ENCODE assay signal across 11 mouse cellular contexts in genomic region chr9:90250141-90250775, GRCm38 (mm10). TPM values are rescaled to one million over a fixed set of nuclear protein-coding genes. Genes with fewer than 3 reads are reported as not detected.
DNase-seq lines count a peak whose midpoint lies in the region; ATAC-seq and TF ChIP-seq lines count a peak whose summit lies in the region.
"Had no signal": no experiment of that assay in that cellular context is flagged by ENCODE, and none has a peak within 500 bp of the region (broad histone marks: within the 10 kb centered on the region; RNA-seq: fewer than 3 reads in every experiment).

No protein-coding gene starts in this region.

- TF ChIP-seq POLR2A in heart, adult 2 months (IDR thresholded peaks at IDR 0.05; ENCODE audit: insufficient read depth, low read depth, low read length): no peak

- H3K27ac ChIP-seq in heart, embryonic 11.5 days (ENCODE audit: low read depth, low read length): peak overlapping the region; percentile 90
- no peak overlapping the region for H3K27ac ChIP-seq in heart, adult 2 months
- no peak overlapping the region for H3K27ac ChIP-seq in stomach, embryonic 14.5 days (ENCODE audit: low read length)
- no peak overlapping the region for H3K27ac ChIP-seq in stomach, postnatal 0 days (replicated peaks)
- peak overlapping the region; percentile 37; the same call in 1 of the 2 replicates for H3K27ac ChIP-seq in stomach, embryonic 15.5 days
- H3K27ac ChIP-seq: limb, embryonic 15.5 days had no signal

- no peaks in the 10 kb centered on the region for H3K36me3 ChIP-seq in heart, embryonic 11.5 days (ENCODE audit: control insufficient read depth, insufficient read depth, low read length)
- H3K36me3 ChIP-seq in heart, adult 2 months (ENCODE audit: control insufficient read depth, insufficient read depth, low read length): no peaks in the 10 kb centered on the region; the same call in 1 of the 2 replicates
- H3K36me3 ChIP-seq in stomach, embryonic 14.5 days (ENCODE audit: control insufficient read depth, insufficient read depth, low read length): peaks cover 2% of the 10 kb centered on the region; the same call in 1 of the 2 replicates
- H3K36me3 ChIP-seq in stomach, postnatal 0 days (ENCODE audit: control insufficient read depth, insufficient read depth, low read length): peaks cover 16% of the 10 kb centered on the region
- peaks cover 7% of the 10 kb centered on the region; the same call in 1 of the 2 replicates for H3K36me3 ChIP-seq in stomach, embryonic 15.5 days

- DNase-seq in heart, adult 2 months: no peak
- DNase-seq in stomach, postnatal 0 days (ENCODE audit: low spot score): no peak
- peak; percentile 86 for DNase-seq in liver
- DNase-seq in adrenal gland, postnatal 4 days (ENCODE audit: low spot score in 2 of 2): no peak
- DNase-seq: gastrocnemius, postnatal 14 days; layer of hippocampus, postnatal 36 days had no signal

- peak; percentile 83 for ATAC-seq in heart, embryonic 11.5 days (replicated peaks; ENCODE audit: insufficient number of reproducible peaks, low FRiP score, low TSS enrichment)
- ATAC-seq in stomach, embryonic 14.5 days (ENCODE audit: insufficient number of reproducible peaks, insufficient read depth, low FRiP score, low read depth): peak; percentile 75; the same call in 1 of the 2 replicates
- ATAC-seq in stomach, postnatal 0 days (ENCODE audit: low FRiP score, low TSS enrichment): no peak
- peak; percentile 89 for ATAC-seq in stomach, embryonic 15.5 days (ENCODE audit: insufficient read depth, low FRiP score, low read depth)
- ATAC-seq in monocyte, adult 5-6 weeks (replicated peaks; ENCODE audit: insufficient number of reproducible peaks, low FRiP score, low TSS enrichment, poor library complexity, severe bottlenecking): no peak

- TF ChIP-seq CTCF in heart, adult 2 months (IDR thresholded peaks at IDR 0.05): no peak
- TF ChIP-seq CTCF in stomach, postnatal 0 days (IDR thresholded peaks at IDR 0.05; ENCODE audit: low read depth): no peak

- no peak for TF ChIP-seq EP300 in heart, adult 2 months (IDR thresholded peaks at IDR 0.05; ENCODE audit: insufficient read depth, low read depth, low read length)
- no peak for TF ChIP-seq EP300 in stomach, postnatal 0 days (optimal IDR thresholded peaks at IDR 0.05)

- intact Hi-C loops in heart, adult 2 months (cut with DNase I): no loop called here

- WGBS in heart, embryonic 11.5 days (ENCODE audit: insufficient replicate concordance): 48% methylated on average over 5 of the region's 5 CpGs
- 52% methylated on average over 5 of the region's 5 CpGs for WGBS in heart, adult 2 months
- 78% methylated on average over 5 of the region's 5 CpGs for WGBS in stomach, embryonic 14.5 days
- 77% methylated on average over 5 of the region's 5 CpGs for WGBS in stomach, postnatal 0 days
- 78% methylated on average over 5 of the region's 5 CpGs for WGBS in stomach, embryonic 15.5 days

- H3K9ac ChIP-seq in heart, embryonic 11.5 days (ENCODE audit: low read depth, low read length): peak overlapping the region; percentile 52; the same call in 1 of the 2 replicates
- H3K9ac ChIP-seq in heart, adult 2 months (ENCODE audit: low read depth, low read length): no peak overlapping the region
- no peak overlapping the region for H3K9ac ChIP-seq in stomach, embryonic 14.5 days (replicated peaks; ENCODE audit: low read depth, low read length)
- H3K9ac ChIP-seq in stomach, postnatal 0 days (ENCODE audit: low read length): no peak overlapping the region
- H3K9ac ChIP-seq in stomach, embryonic 15.5 days: no peak overlapping the region
- H3K9ac ChIP-seq: limb, embryonic 15.5 days had no signal

- no peak overlapping the region for H3K4me3 ChIP-seq in heart, embryonic 11.5 days (ENCODE audit: low read depth, low read length)
- H3K4me3 ChIP-seq in heart, adult 2 months: no peak overlapping the region
- H3K4me3 ChIP-seq in stomach, embryonic 14.5 days (ENCODE audit: low read depth, low read length): no peak overlapping the region
- no peak overlapping the region for H3K4me3 ChIP-seq in stomach, postnatal 0 days (ENCODE audit: low read depth, low read length)
- no peak overlapping the region for H3K4me3 ChIP-seq in stomach, embryonic 15.5 days (replicated peaks)
- H3K4me3 ChIP-seq: limb, embryonic 15.5 days had no signal

- H3K27me3 ChIP-seq in heart, embryonic 11.5 days (ENCODE audit: control insufficient read depth, insufficient read depth, low read length): no peaks in the 10 kb centered on the region
- H3K27me3 ChIP-seq in heart, adult 2 months (ENCODE audit: control insufficient read depth, insufficient read depth, low read length): no peaks in the 10 kb centered on the region
- no peaks in the 10 kb centered on the region for H3K27me3 ChIP-seq in stomach, embryonic 14.5 days (ENCODE audit: control insufficient read depth, insufficient read depth, low read length)
- H3K27me3 ChIP-seq in stomach, postnatal 0 days (ENCODE audit: control insufficient read depth, insufficient read depth, low read length): no peaks in the 10 kb centered on the region
- H3K27me3 ChIP-seq in stomach, embryonic 15.5 days (replicated peaks): no peaks in the 10 kb centered on the region
- H3K27me3 ChIP-seq: limb, embryonic 15.5 days had no signal

- no peaks in the 10 kb centered on the region; the same call in none of the 2 replicates for H3K79me2 ChIP-seq in heart, adult 2 months (replicated peaks; ENCODE audit: control insufficient read depth, insufficient read depth, low read length)

- peaks cover 32% of the 10 kb centered on the region for H3K4me1 ChIP-seq in heart, embryonic 11.5 days (ENCODE audit: control insufficient read depth, insufficient read depth, low read length)
- peaks cover 5% of the 10 kb centered on the region for H3K4me1 ChIP-seq in heart, adult 2 months (ENCODE audit: control insufficient read depth, insufficient read depth, low read length)
- no peaks in the 10 kb centered on the region for H3K4me1 ChIP-seq in stomach, embryonic 14.5 days (ENCODE audit: control insufficient read depth, insufficient read depth, low read length)
- H3K4me1 ChIP-seq in stomach, postnatal 0 days (replicated peaks; ENCODE audit: control insufficient read depth, insufficient read depth): no peaks in the 10 kb centered on the region
- H3K4me1 ChIP-seq in stomach, embryonic 15.5 days: 0 out of 2 replicates have a peak, but pooled peaks cover 6% of the 10 kb centered on the region
- H3K4me1 ChIP-seq: limb, embryonic 15.5 days had no signal

- H3K9me3 ChIP-seq in heart, embryonic 11.5 days (replicated peaks; ENCODE audit: control insufficient read depth, low read length): no peaks in the 10 kb centered on the region
- H3K9me3 ChIP-seq in stomach, embryonic 14.5 days (ENCODE audit: control insufficient read depth, low read depth, low read length): no peaks in the 10 kb centered on the region
- H3K9me3 ChIP-seq in stomach, postnatal 0 days (ENCODE audit: control insufficient read depth, low read length): no peaks in the 10 kb centered on the region
- no peaks in the 10 kb centered on the region for H3K9me3 ChIP-seq in stomach, embryonic 15.5 days
- H3K9me3 ChIP-seq: limb, embryonic 15.5 days had no signal

- H3K4me2 ChIP-seq in heart, embryonic 11.5 days: peak overlapping the region; percentile 24; the same call in 1 of the 2 replicates
- no peak overlapping the region for H3K4me2 ChIP-seq in stomach, embryonic 14.5 days (replicated peaks; ENCODE audit: low read depth, low read length)
- H3K4me2 ChIP-seq in stomach, postnatal 0 days (replicated peaks; ENCODE audit: low read depth): no peak overlapping the region
- H3K4me2 ChIP-seq in stomach, embryonic 15.5 days: no peak overlapping the region
- H3K4me2 ChIP-seq: limb, embryonic 15.5 days had no signal

RNA-seq across cellular contexts. Expression of gene Tbc1d2b, which starts 20.3 kb away (rescaled TPM):
- 6.3 and 6.7 TPM in 2 replicates for polyA plus RNA-seq in heart, embryonic 11.5 days (2014; fragmentation: Nextera tagmentation; extraction: Ambion mirVana)
- total RNA-seq in heart, adult 2 months (2021): 10 to 100 TPM in 1 of 2 experiments, 1 to 10 TPM in 1; 9.6 to 10.1 TPM
- polyA plus RNA-seq in heart, adult 2 months (2012; rRNA removed): 10.3 and 14.6 TPM in 2 replicates
- polyA plus RNA-seq in stomach, embryonic 14.5 days (2014; fragmentation: Nextera tagmentation; extraction: Ambion mirVana): 20.9 and 23.3 TPM in 2 replicates
- 6.6 and 7.7 TPM in 2 replicates for polyA plus RNA-seq in stomach, postnatal 0 days (2015; fragmentation: Nextera tagmentation; extraction: Ambion mirVana)
- polyA plus RNA-seq in stomach, embryonic 15.5 days (2015; fragmentation: Nextera tagmentation; extraction: Ambion mirVana): 17.1 and 17.8 TPM in 2 replicates
- total RNA-seq in adrenal gland, postnatal 4 days (2021): 10 to 100 TPM; 44.3 to 47.7 TPM
- total RNA-seq in monocyte, adult 5-6 weeks (2017): 51.8 to 93.0 TPM (median 58.5 TPM) in 3 replicates

Comparison
In these comparisons a context has a peak if more than half of its experiments do, and no peak if none do; other contexts are left out.
1. ATAC-seq: peak in heart, embryonic 11.5 days (single experiment), stomach, embryonic 14.5 days (single experiment) and stomach, embryonic 15.5 days (single experiment); none in stomach, postnatal 0 days (single experiment) and monocyte, adult 5-6 weeks (single experiment).
2. H3K27ac ChIP-seq: peak in heart, embryonic 11.5 days (single experiment) and stomach, embryonic 15.5 days (single experiment); none in heart, adult 2 months (single experiment), stomach, embryonic 14.5 days (single experiment) and stomach, postnatal 0 days (single experiment).